Mouse (Mus musculus): ENCODE data around the gene Trappc6a. TPM values are rescaled to one million over a fixed set of nuclear protein-coding genes. Genes with fewer than 3 reads are reported as not detected.

The Trappc6a gene
- 16.0 and 21.7 TPM in 2 replicates for total RNA-seq (2023)

GRCm38 (mm10) chr7:19508150-19508923 lies at the start of gene Trappc6a, which contains the start of gene Bloc1s3:
TSS of gene Trappc6a (plus strand) at chr7:19508395.
TSS of gene Bloc1s3 (minus strand) at chr7:19508367.

DNA sequence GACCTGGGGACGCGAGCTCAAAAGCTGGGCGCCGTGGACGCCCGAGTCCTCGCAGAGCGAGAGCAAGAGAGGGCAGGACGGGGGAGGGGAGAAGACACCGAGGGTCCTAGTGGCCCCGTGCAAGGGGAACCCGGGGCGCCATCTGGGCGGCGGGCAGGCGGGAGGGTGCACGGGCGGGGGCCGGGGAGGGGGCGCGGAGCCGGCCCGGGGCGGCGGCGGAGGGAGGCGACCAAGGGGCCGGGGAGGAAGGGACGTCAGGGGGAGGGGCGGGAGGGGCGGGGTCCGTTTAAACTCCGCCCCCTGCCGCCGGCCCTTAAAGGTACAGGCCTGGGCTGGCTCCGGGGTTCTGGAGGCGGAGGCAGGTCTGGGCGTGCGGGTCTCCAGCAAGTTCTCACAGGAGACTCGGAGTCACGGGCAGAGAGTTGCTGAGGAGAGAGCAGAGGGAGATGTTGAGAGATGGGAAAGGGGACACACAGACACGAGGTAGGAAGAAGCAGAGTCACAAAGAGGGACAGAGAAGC lies 49.5 kb upstream of the Trappc6a start, which contains the start of gene Mark4:
Gene Mark4 (minus strand): TSS at position 231 of the 521 bp plus-strand sequence.

GRCm38 (mm10) chr7:19462884-19463381 lies 45.3 kb upstream of the Trappc6a start, which contains the start of gene Exoc3l2:
TSS of gene Exoc3l2 (plus strand) at chr7:19463331.

GRCm38 (mm10) chr7:19517652-19518365 lies 9.6 kb downstream of the Trappc6a start, which contains the start of gene Nkpd1:
TSS of gene Nkpd1 (plus strand) at chr7:19517838.

DNA sequence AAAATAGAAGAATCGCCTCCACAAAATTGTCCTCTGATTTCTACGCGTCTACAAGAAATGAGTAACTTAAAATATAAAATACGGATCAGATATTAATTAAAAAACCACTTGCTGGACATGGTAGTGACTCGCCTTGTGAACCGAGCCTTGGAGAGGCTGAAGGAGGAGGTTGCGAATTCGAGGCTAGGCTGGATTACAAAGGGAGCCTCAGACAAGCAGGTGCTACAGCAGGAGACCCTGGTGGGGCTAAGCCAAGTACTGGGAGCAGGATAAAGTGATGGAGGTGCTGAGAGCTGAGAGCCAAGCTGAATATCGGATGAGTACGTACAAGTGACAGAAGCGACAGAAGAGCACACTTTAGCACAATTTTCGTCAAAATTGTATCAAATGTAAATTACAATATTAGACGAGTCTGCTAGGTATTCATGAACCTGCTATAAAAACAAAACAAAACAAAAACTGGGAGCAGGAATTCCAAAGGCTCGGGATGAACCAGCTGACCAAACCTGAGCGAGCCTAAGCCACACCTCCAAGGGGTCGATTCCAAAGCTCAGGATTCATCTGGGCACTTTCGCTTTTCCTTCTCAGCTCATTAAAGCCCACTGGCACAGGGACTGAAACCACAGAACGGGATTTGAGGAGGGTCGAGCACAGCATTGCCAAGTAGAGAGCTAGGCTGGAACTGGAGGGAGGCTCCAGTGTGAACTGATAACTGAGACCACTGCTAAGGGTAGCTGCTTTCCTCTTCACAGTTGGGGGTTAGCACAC lies 54.6 kb downstream of the Trappc6a start, which contains the start of gene Ppp1r37:
Gene Ppp1r37 (minus strand): TSS at position 434 of the 768 bp plus-strand sequence.

Other genes starting within 250 kb of the Trappc6a start
- 743 and 770 TPM in 2 replicates for gene Vasp, start 236.6 kb upstream of the Trappc6a start, total RNA-seq (2023)
- gene Ppm1n, start 228.3 kb upstream of the Trappc6a start, total RNA-seq (2023): 1.2 TPM in 2 replicates
- not detected in 2 replicates for gene Rtn2, start 225.8 kb upstream of the Trappc6a start, total RNA-seq (2023)
- gene Fosb, start 198.3 kb upstream of the Trappc6a start, total RNA-seq (2023): 1,152 and 1,682 TPM in 2 replicates
- 17.8 and 28.2 TPM in 2 replicates for gene Ercc1, start 163.6 kb upstream of the Trappc6a start, total RNA-seq (2023)
- gene Cd3eap, start 148.9 kb upstream of the Trappc6a start, total RNA-seq (2023): 5.3 TPM in 2 replicates
- gene Ppp1r13l, start 148.6 kb upstream of the Trappc6a start, total RNA-seq (2023): 3.0 and 3.8 TPM in 2 replicates
- gene Ercc2, start 126.4 kb upstream of the Trappc6a start, total RNA-seq (2023): 15.4 and 19.1 TPM in 2 replicates
- gene Klc3, start 104.3 kb upstream of the Trappc6a start, total RNA-seq (2023): 0.27 TPM in 1 of 2 replicates, not detected in the other
- gene Ckm, start 103.6 kb upstream of the Trappc6a start, total RNA-seq (2023): 0.86 and 2.3 TPM in 2 replicates
- gene Mark4, start 49.6 kb upstream of the Trappc6a start, total RNA-seq (2023): 29.7 and 32.2 TPM in 2 replicates
- gene Exoc3l2, start 45.1 kb upstream of the Trappc6a start, total RNA-seq (2023): 0.59 and 0.60 TPM in 2 replicates
- 9.0 and 9.5 TPM in 2 replicates for gene Bloc1s3, start within 50 bp of the Trappc6a start, total RNA-seq (2023)
- gene Nkpd1, start 9.4 kb downstream of the Trappc6a start, total RNA-seq (2023): not detected in 2 replicates
- gene Ppp1r37, start 54.7 kb downstream of the Trappc6a start, total RNA-seq (2023): 36.2 and 46.8 TPM in 2 replicates
- 2.4 and 2.6 TPM in 2 replicates for gene Zfp296, start 68.9 kb downstream of the Trappc6a start, total RNA-seq (2023)
- 43.7 and 47.4 TPM in 2 replicates for gene Gemin7, start 69.2 kb downstream of the Trappc6a start, total RNA-seq (2023)
- 42.9 and 53.0 TPM in 2 replicates for gene Clasrp, start 96.1 kb downstream of the Trappc6a start, total RNA-seq (2023)
- 36.5 and 42.9 TPM in 2 replicates for gene Relb, start 121.0 kb downstream of the Trappc6a start, total RNA-seq (2023)
- gene Clptm1, start 156.6 kb downstream of the Trappc6a start, total RNA-seq (2023): 48.4 and 60.5 TPM in 2 replicates
- 25.3 and 48.0 TPM in 2 replicates for gene Apoc2, start 169.5 kb downstream of the Trappc6a start, total RNA-seq (2023)
- not detected in 2 replicates for gene Gm44805, start 173.0 kb downstream of the Trappc6a start, total RNA-seq (2023)
- not detected in 2 replicates for gene Apoc4, start 173.1 kb downstream of the Trappc6a start, total RNA-seq (2023)
- gene Apoc1, start 184.3 kb downstream of the Trappc6a start, total RNA-seq (2023): 2.2 TPM in 1 of 2 replicates, not detected in the other
- 21.5 and 32.6 TPM in 2 replicates for gene Apoe, start 190.8 kb downstream of the Trappc6a start, total RNA-seq (2023)
- 20.8 and 22.1 TPM in 2 replicates for gene Tomm40, start 207.0 kb downstream of the Trappc6a start, total RNA-seq (2023)
- 0.38 TPM in 1 of 2 replicates, not detected in the other for gene Nectin2, start 242.1 kb downstream of the Trappc6a start, total RNA-seq (2023)

Measured in neutrophil, adult 65 days (primary cell).